Mouse (Mus musculus): ENCODE results near the gene Entpd1. TPM values are rescaled to one million over a fixed set of nuclear protein-coding genes. Genes with fewer than 3 reads are reported as not detected.
"Not testable (repeated sequence)": the region's sequence is repeated elsewhere in the genome, so short reads cannot be mapped to it uniquely, and the experiment has no call there.

Gene Entpd1
- polyA plus RNA-seq, 1 experiment, result 6.9 TPM

GRCm38 (mm10) chr19:40621616-40622015 is 9.4 kb downstream of the Entpd1 start:
- WGBS, result 61% methylated on average over 12 of the region's 26 CpGs
- DNase-seq (ENCODE audit: low read depth, low spot score), result not testable (repeated sequence)

- WGBS, result 16% methylated on average over 12 of the region's 12 CpGs
- DNase-seq (ENCODE audit: low read depth, low spot score), result peak; percentile 27
Measured at GRCm38 (mm10) chr19:40625935-40626334, 13.8 kb downstream of the Entpd1 start.

GRCm38 (mm10) chr19:40628950-40629349 is 16.8 kb downstream of the Entpd1 start:
- DNase-seq (ENCODE audit: low read depth, low spot score), result no peak

- 69% methylated on average over 3 of the region's 3 CpGs for WGBS
- no peak for DNase-seq (ENCODE audit: low read depth, low spot score)
Measured at GRCm38 (mm10) chr19:40630096-40630495, 17.9 kb downstream of the Entpd1 start.

- DNase-seq (ENCODE audit: low read depth, low spot score), result no peak
- 72% methylated on average over 7 of the region's 7 CpGs for WGBS
Measured at GRCm38 (mm10) chr19:40630606-40631005, 18.4 kb downstream of the Entpd1 start.

- no peak for DNase-seq (ENCODE audit: low read depth, low spot score)
- WGBS, result 22% methylated on average over 3 of the region's 3 CpGs
Measured at GRCm38 (mm10) chr19:40632193-40632592, 20.0 kb downstream of the Entpd1 start.

GRCm38 (mm10) chr19:40632668-40633067 is 20.5 kb downstream of the Entpd1 start:
- no peak for DNase-seq (ENCODE audit: low read depth, low spot score)
- WGBS, result 73% methylated on average over 5 of the region's 5 CpGs

GRCm38 (mm10) chr19:40633144-40633543 is 21.0 kb downstream of the Entpd1 start:
- 72% methylated on average over 1 of the region's 1 CpGs for WGBS
- no peak for DNase-seq (ENCODE audit: low read depth, low spot score)

GRCm38 (mm10) chr19:40637091-40637490 is 24.9 kb downstream of the Entpd1 start:
- WGBS, result 43% methylated on average over 4 of the region's 4 CpGs

GRCm38 (mm10) chr19:40637601-40638000 is 25.4 kb downstream of the Entpd1 start:
- 67% methylated on average over 7 of the region's 7 CpGs for WGBS
- no peak for DNase-seq (ENCODE audit: low read depth, low spot score)

More at GRCm38 (mm10) chr19:40637091-40637490, 24.9 kb downstream of the Entpd1 start:
- DNase-seq (ENCODE audit: low read depth, low spot score), result no peak

GRCm38 (mm10) chr19:40638582-40638981 is 26.4 kb downstream of the Entpd1 start:
- 85% methylated on average over 5 of the region's 5 CpGs for WGBS
- no peak for DNase-seq (ENCODE audit: low read depth, low spot score)

- DNase-seq (ENCODE audit: low read depth, low spot score), result no peak
- 75% methylated on average over 11 of the region's 11 CpGs for WGBS
Measured at GRCm38 (mm10) chr19:40639729-40640304, 27.7 kb downstream of the Entpd1 start.

GRCm38 (mm10) chr19:40640799-40641198 is 28.6 kb downstream of the Entpd1 start:
- DNase-seq (ENCODE audit: low read depth, low spot score), result no peak
- WGBS, result 59% methylated on average over 2 of the region's 2 CpGs

GRCm38 (mm10) chr19:40643846-40644245 is 31.7 kb downstream of the Entpd1 start:
- 92% methylated on average over 1 of the region's 1 CpGs for WGBS
- DNase-seq (ENCODE audit: low read depth, low spot score), result no peak

GRCm38 (mm10) chr19:40646379-40646778 is 34.2 kb downstream of the Entpd1 start:
- DNase-seq (ENCODE audit: low read depth, low spot score), result no peak
- WGBS, result 49% methylated on average over 6 of the region's 6 CpGs

GRCm38 (mm10) chr19:40647319-40648158 is 35.4 kb downstream of the Entpd1 start:
- WGBS, result 48% methylated on average over 9 of the region's 9 CpGs
- DNase-seq (ENCODE audit: low read depth, low spot score), result no peak

GRCm38 (mm10) chr19:40650090-40650489 is 37.9 kb downstream of the Entpd1 start:
- DNase-seq (ENCODE audit: low read depth, low spot score), result no peak
- 52% methylated on average over 5 of the region's 5 CpGs for WGBS

GRCm38 (mm10) chr19:40656207-40656606 is 44.0 kb downstream of the Entpd1 start:
- 83% methylated on average over 5 of the region's 5 CpGs for WGBS
- no peak for DNase-seq (ENCODE audit: low read depth, low spot score)

GRCm38 (mm10) chr19:40658281-40658680 is 46.1 kb downstream of the Entpd1 start:
- DNase-seq (ENCODE audit: low read depth, low spot score), result no peak
- 32% methylated on average over 6 of the region's 6 CpGs for WGBS

GRCm38 (mm10) chr19:40658935-40659334 is 46.8 kb downstream of the Entpd1 start:
- 37% methylated on average over 5 of the region's 5 CpGs for WGBS

More at GRCm38 (mm10) chr19:40658935-40659334, 46.8 kb downstream of the Entpd1 start:
- DNase-seq (ENCODE audit: low read depth, low spot score), result no peak

All from large intestine, adult 2 months (tissue).